Mouse (Mus musculus) testis, postnatal 14 days (tissue): ENCODE results near the gene Fcrla.

Source experiments
- DNase-seq: peaks from one replicate; pipeline ENCODE4 v3.0.0; 2021; ENCODE audit warnings: low spot score

The Fcrla gene

GRCm38 (mm10) chr1:170928467-170928866 lies 1.1 kb upstream of the Fcrla start:
- DNase-seq, result no peak

GRCm38 (mm10) chr1:170926941-170927340 lies 442 bp downstream of the Fcrla start:
- DNase-seq, result no peak

- no peak for DNase-seq
Measured at GRCm38 (mm10) chr1:170924485-170924884, 2.9 kb downstream of the Fcrla start.

- DNase-seq, result no peak
Measured at GRCm38 (mm10) chr1:170919308-170919707, 8.1 kb downstream of the Fcrla start.

- no peak for DNase-seq
Measured at GRCm38 (mm10) chr1:170915657-170916056, 11.7 kb downstream of the Fcrla start.

- DNase-seq, result no peak
Measured at GRCm38 (mm10) chr1:170912891-170913615, 14.3 kb downstream of the Fcrla start, which contains the start of gene Fcrlb. TSS of gene Fcrlb (minus strand) at chr1:170912941.

GRCm38 (mm10) chr1:170911907-170912660 lies 15.3 kb downstream of the Fcrla start:
- DNase-seq, result no peak

GRCm38 (mm10) chr1:170908341-170908740 lies 19.0 kb downstream of the Fcrla start:
- DNase-seq, result no peak

GRCm38 (mm10) chr1:170907456-170908191 lies 19.8 kb downstream of the Fcrla start:
- DNase-seq, result no peak

- DNase-seq, result no peak
Measured at GRCm38 (mm10) chr1:170907111-170907455, 20.3 kb downstream of the Fcrla start.

- no peak for DNase-seq
Measured at GRCm38 (mm10) chr1:170903485-170903884, 23.9 kb downstream of the Fcrla start.

GRCm38 (mm10) chr1:170901536-170902238 lies 25.7 kb downstream of the Fcrla start:
- peak; percentile 82 for DNase-seq

- DNase-seq, result no peak
Measured at GRCm38 (mm10) chr1:170900799-170901467, 26.4 kb downstream of the Fcrla start.

- no peak for DNase-seq
Measured at GRCm38 (mm10) chr1:170898413-170899075, 28.8 kb downstream of the Fcrla start.

GRCm38 (mm10) chr1:170896651-170897281 lies 30.6 kb downstream of the Fcrla start:
- no peak for DNase-seq

- DNase-seq, result no peak
Measured at GRCm38 (mm10) chr1:170894603-170895602, 32.5 kb downstream of the Fcrla start.

GRCm38 (mm10) chr1:170892279-170892678 lies 35.1 kb downstream of the Fcrla start:
- no peak for DNase-seq

GRCm38 (mm10) chr1:170891646-170892045 lies 35.7 kb downstream of the Fcrla start:
- DNase-seq, result no peak

- no peak for DNase-seq
Measured at GRCm38 (mm10) chr1:170889310-170889709, 38.1 kb downstream of the Fcrla start.
